ENCODE assay signal across 11 mouse cellular contexts in the genomic region with DNA sequence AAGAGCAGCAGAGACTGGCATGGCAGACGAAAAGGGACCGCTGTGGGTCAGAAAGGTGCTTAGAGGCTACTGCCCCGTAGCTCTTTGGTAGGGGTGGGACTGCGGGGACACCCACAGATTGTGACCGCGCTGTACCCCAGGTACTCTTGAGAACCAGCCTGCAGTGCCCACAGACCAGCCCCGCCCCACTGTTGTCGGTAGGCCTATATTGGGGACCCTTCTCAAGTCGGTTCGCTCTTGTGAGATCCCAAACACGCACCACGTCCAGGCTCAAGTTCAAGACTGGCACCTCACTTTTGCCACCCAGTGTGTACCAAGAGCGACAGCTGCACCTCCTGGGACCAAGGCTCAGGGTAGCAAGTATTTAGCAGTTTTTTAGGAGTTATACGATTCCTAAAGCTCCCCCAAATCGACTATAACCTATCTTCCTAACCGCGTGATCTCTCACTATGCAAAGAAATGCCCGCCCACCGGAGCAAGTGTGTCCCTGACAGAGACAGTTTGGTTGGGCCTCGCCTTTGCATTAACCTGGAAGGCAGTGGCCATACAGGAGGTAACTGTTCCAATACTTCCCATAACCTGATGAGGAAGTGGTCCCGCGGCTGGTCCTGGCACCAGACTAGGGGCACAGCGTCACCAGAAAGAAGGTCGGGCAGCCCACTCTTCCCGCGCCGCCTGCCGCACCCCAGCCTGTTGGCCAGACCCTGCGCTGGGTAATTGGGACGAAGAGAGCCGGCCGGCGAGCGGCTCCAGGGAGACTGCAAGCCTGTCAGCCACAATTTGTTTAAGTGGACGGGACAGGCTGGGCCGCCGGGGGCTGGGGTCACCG. TPM values are rescaled to one million over a fixed set of nuclear protein-coding genes. Genes with fewer than 3 reads are reported as not detected.
DNase-seq lines count a peak whose midpoint lies in the region; ATAC-seq and TF ChIP-seq lines count a peak whose summit lies in the region.
"Had no signal": no experiment of that assay in that cellular context is flagged by ENCODE, and none has a peak within 500 bp of the region (broad histone marks: within the 10 kb centered on the region; RNA-seq: fewer than 3 reads in every experiment).

No protein-coding gene starts in this region.

- 25% methylated on average over 38 of the region's 38 CpGs for WGBS in heart, postnatal 0 days
- WGBS in embryonic facial prominence, embryonic 14.5 days: 15% methylated on average over 34 of the region's 38 CpGs
- WGBS in intestine, embryonic 16.5 days: 33% methylated on average over 38 of the region's 38 CpGs
- 10% methylated on average over 38 of the region's 38 CpGs for WGBS in midbrain, postnatal 0 days

- peaks cover 12% of the 10 kb centered on the region; the same call in 1 of the 2 replicates for H3K4me1 ChIP-seq in heart, postnatal 0 days (ENCODE audit: control insufficient read depth, insufficient read depth)
- peaks cover 23% of the 10 kb centered on the region for H3K4me1 ChIP-seq in embryonic facial prominence, embryonic 14.5 days (ENCODE audit: control insufficient read depth, insufficient read depth, low read length)
- H3K4me1 ChIP-seq in intestine, embryonic 16.5 days (ENCODE audit: control insufficient read depth, insufficient read depth, low read length): peaks cover 30% of the 10 kb centered on the region
- H3K4me1 ChIP-seq in midbrain, postnatal 0 days (ENCODE audit: insufficient read depth, low read length): no peaks in the 10 kb centered on the region

- H3K9ac ChIP-seq in heart, postnatal 0 days (replicated peaks; ENCODE audit: low read depth, low read length): no peak overlapping the region
- peak overlapping the region; percentile 97 for H3K9ac ChIP-seq in embryonic facial prominence, embryonic 14.5 days (ENCODE audit: low read depth, low read length)
- H3K9ac ChIP-seq in intestine, embryonic 16.5 days (ENCODE audit: low read depth, low read length): peak overlapping the region; percentile 52
- H3K9ac ChIP-seq in midbrain, postnatal 0 days (replicated peaks; ENCODE audit: low read length, poor library complexity, severe bottlenecking): no peak overlapping the region

- H3K36me3 ChIP-seq in heart, postnatal 0 days (replicated peaks; ENCODE audit: control insufficient read depth, insufficient read depth, low read length): no peaks in the 10 kb centered on the region
- no peaks in the 10 kb centered on the region for H3K36me3 ChIP-seq in embryonic facial prominence, embryonic 14.5 days (ENCODE audit: control insufficient read depth, insufficient read depth, low read length)
- no peaks in the 10 kb centered on the region for H3K36me3 ChIP-seq in intestine, embryonic 16.5 days (ENCODE audit: control insufficient read depth, insufficient read depth, low read length)
- no peaks in the 10 kb centered on the region for H3K36me3 ChIP-seq in midbrain, postnatal 0 days (ENCODE audit: insufficient read depth, low read length)

- intact Hi-C loops in heart, postnatal 10 days (cut with DNase I): no loop called here

- no peaks in the 10 kb centered on the region for H3K9me3 ChIP-seq in heart, postnatal 0 days (replicated peaks; ENCODE audit: control insufficient read depth, low read length)
- H3K9me3 ChIP-seq in embryonic facial prominence, embryonic 14.5 days (ENCODE audit: control insufficient read depth, low read length): no peaks in the 10 kb centered on the region
- H3K9me3 ChIP-seq in intestine, embryonic 16.5 days (ENCODE audit: control insufficient read depth, low read length): no peaks in the 10 kb centered on the region
- no peaks in the 10 kb centered on the region for H3K9me3 ChIP-seq in midbrain, postnatal 0 days (ENCODE audit: low read length)

- ATAC-seq in heart, postnatal 0 days (ENCODE audit: insufficient read depth, low read depth): no peak
- ATAC-seq in embryonic facial prominence, embryonic 14.5 days (ENCODE audit: low read depth): no peak
- ATAC-seq in intestine, embryonic 16.5 days: no peak
- ATAC-seq in midbrain, postnatal 0 days (ENCODE audit: low FRiP score): no peak
- ATAC-seq in megakaryocyte, adult 5-6 weeks (ENCODE audit: poor library complexity, severe bottlenecking): no peak
- ATAC-seq: Patski had no signal

- H3K4me3 ChIP-seq in heart, postnatal 0 days (ENCODE audit: low read depth, low read length): peak overlapping the region; percentile 34
- H3K4me3 ChIP-seq in embryonic facial prominence, embryonic 14.5 days (ENCODE audit: low read depth, low read length): peak overlapping the region; percentile 70
- H3K4me3 ChIP-seq in intestine, embryonic 16.5 days (ENCODE audit: low read length): peak overlapping the region; percentile 17; the same call in 1 of the 2 replicates
- no peak overlapping the region for H3K4me3 ChIP-seq in midbrain, postnatal 0 days (ENCODE audit: low read depth, low read length)

- H3K27ac ChIP-seq in heart, postnatal 0 days (ENCODE audit: low read depth): no peak overlapping the region
- peak overlapping the region; percentile 94; the same call in 1 of the 2 replicates for H3K27ac ChIP-seq in embryonic facial prominence, embryonic 14.5 days (replicated peaks; ENCODE audit: low read depth, low read length)
- H3K27ac ChIP-seq in intestine, embryonic 16.5 days (ENCODE audit: low read length): no peak overlapping the region
- no peak overlapping the region for H3K27ac ChIP-seq in midbrain, postnatal 0 days (ENCODE audit: low read depth, low read length)

- peaks cover 91% of the 10 kb centered on the region for H3K27me3 ChIP-seq in heart, postnatal 0 days (ENCODE audit: control insufficient read depth, insufficient read depth, low read length)
- peaks cover 46% of the 10 kb centered on the region for H3K27me3 ChIP-seq in embryonic facial prominence, embryonic 14.5 days (replicated peaks; ENCODE audit: control insufficient read depth, insufficient read depth, low read length)
- peaks cover 42% of the 10 kb centered on the region for H3K27me3 ChIP-seq in intestine, embryonic 16.5 days (replicated peaks; ENCODE audit: control insufficient read depth, insufficient read depth, low read length)
- peaks cover 82% of the 10 kb centered on the region for H3K27me3 ChIP-seq in midbrain, postnatal 0 days (ENCODE audit: insufficient read depth, low read length)
- H3K27me3 ChIP-seq: Patski had no signal

- peak overlapping the region; percentile 54 for H3K4me2 ChIP-seq in heart, postnatal 0 days (ENCODE audit: low read depth, low read length)
- H3K4me2 ChIP-seq in embryonic facial prominence, embryonic 14.5 days (ENCODE audit: low read depth, low read length): peak overlapping the region; percentile 72
- H3K4me2 ChIP-seq in intestine, embryonic 16.5 days (ENCODE audit: low read depth, low read length): peak overlapping the region; percentile 34; the same call in 1 of the 2 replicates
- 0 out of 2 replicates have a peak overlapping the region, but pooled peaks have one; percentile 18 for H3K4me2 ChIP-seq in midbrain, postnatal 0 days (ENCODE audit: low read depth, low read length, poor library complexity, severe bottlenecking)

- no peak for TF ChIP-seq EP300 in heart, postnatal 0 days (IDR thresholded peaks at IDR 0.05; ENCODE audit: low read depth)

- no peak for DNase-seq in heart, postnatal 0 days (ENCODE audit: low spot score)
- DNase-seq in heart, postnatal 10 days: no peak
- no peak for DNase-seq in embryonic facial prominence, embryonic 14.5 days (ENCODE audit: low spot score)
- no peak for DNase-seq in midbrain, postnatal 0 days (ENCODE audit: low spot score)
- no peak for DNase-seq in urinary bladder, postnatal 36 days (ENCODE audit: low spot score in 2 of 2)
- DNase-seq in layer of hippocampus, adult 8-10 months (ENCODE audit: low spot score in 2 of 2): no peak
- DNase-seq: cerebellum, adult 11-12 months had no signal

- TF ChIP-seq CTCF in heart, postnatal 0 days (IDR thresholded peaks at IDR 0.05; ENCODE audit: low read depth): no peak
- no peak for TF ChIP-seq CTCF in midbrain, postnatal 0 days (IDR thresholded peaks at IDR 0.05)

RNA-seq across cellular contexts. Expression of gene Tbx2, which starts 3.4 kb away (rescaled TPM):
- total RNA-seq in heart, postnatal 0 days (2014; rRNA removed; ENCODE audit: low replicate concordance): 8.5 and 12.0 TPM in 2 replicates
- 1.3 TPM in 2 replicates for polyA plus RNA-seq in heart, postnatal 0 days (2015; fragmentation: Nextera tagmentation; extraction: Ambion mirVana)
- total RNA-seq in heart, postnatal 10 days (2021): 10 to 100 TPM; 17.3 to 18.4 TPM
- polyA plus RNA-seq in embryonic facial prominence, embryonic 14.5 days (2014; fragmentation: Nextera tagmentation; extraction: Ambion mirVana): 6.3 and 6.5 TPM in 2 replicates
- polyA plus RNA-seq in intestine, embryonic 16.5 days (2015; fragmentation: Nextera tagmentation; extraction: Ambion mirVana): 1.7 and 2.2 TPM in 2 replicates
- total RNA-seq in midbrain, postnatal 0 days (2014; rRNA removed): 3.9 and 4.4 TPM in 2 replicates
- 0.32 and 0.42 TPM in 2 replicates for polyA plus RNA-seq in midbrain, postnatal 0 days (2015; fragmentation: Nextera tagmentation; extraction: Ambion mirVana)
- total RNA-seq in megakaryocyte, adult 5-6 weeks (2015): 0.04 TPM in 1 of 2 replicates, not detected in the other
- total RNA-seq in megakaryocyte, adult 5-6 weeks (2017): 0.04 TPM in 1 of 2 replicates, not detected in the other
- total RNA-seq in layer of hippocampus, adult 8-10 months (2022): 1 to 10 TPM; 1.4 to 2.0 (median 1.7) TPM

RNA-seq across cellular contexts. Expression of gene Gm11444, which starts 21.2 kb away (rescaled TPM):
- total RNA-seq in heart, postnatal 0 days (2014; rRNA removed; ENCODE audit: low replicate concordance): not detected in 2 replicates
- polyA plus RNA-seq in heart, postnatal 0 days (2015; fragmentation: Nextera tagmentation; extraction: Ambion mirVana): not detected in 2 replicates
- total RNA-seq in heart, postnatal 10 days (2021): not detected
- not detected in 2 replicates for polyA plus RNA-seq in embryonic facial prominence, embryonic 14.5 days (2014; fragmentation: Nextera tagmentation; extraction: Ambion mirVana)
- polyA plus RNA-seq in intestine, embryonic 16.5 days (2015; fragmentation: Nextera tagmentation; extraction: Ambion mirVana): not detected in 2 replicates
- total RNA-seq in midbrain, postnatal 0 days (2014; rRNA removed): not detected in 2 replicates
- not detected in 2 replicates for polyA plus RNA-seq in midbrain, postnatal 0 days (2015; fragmentation: Nextera tagmentation; extraction: Ambion mirVana)
- total RNA-seq in megakaryocyte, adult 5-6 weeks (2015): not detected in 2 replicates
- total RNA-seq in megakaryocyte, adult 5-6 weeks (2017): not detected in 2 replicates
- total RNA-seq in layer of hippocampus, adult 8-10 months (2022): not detected
- total RNA-seq: gastrocnemius, postnatal 4 days had no signal
- polyA plus RNA-seq: Patski had no signal

RNA-seq across cellular contexts. Expression of gene Tbx4, which starts 57.3 kb away (rescaled TPM):
- not detected in 2 replicates for total RNA-seq in heart, postnatal 0 days (2014; rRNA removed; ENCODE audit: low replicate concordance)
- 0.05 and 0.07 TPM in 2 replicates for polyA plus RNA-seq in heart, postnatal 0 days (2015; fragmentation: Nextera tagmentation; extraction: Ambion mirVana)
- total RNA-seq in heart, postnatal 10 days (2021): under 1 TPM in 1 of 2 experiments, not detected in 1; 0.32 TPM
- polyA plus RNA-seq in embryonic facial prominence, embryonic 14.5 days (2014; fragmentation: Nextera tagmentation; extraction: Ambion mirVana): 0.85 and 1.4 TPM in 2 replicates
- not detected in 2 replicates for polyA plus RNA-seq in intestine, embryonic 16.5 days (2015; fragmentation: Nextera tagmentation; extraction: Ambion mirVana)
- total RNA-seq in midbrain, postnatal 0 days (2014; rRNA removed): 0.05 and 0.27 TPM in 2 replicates
- polyA plus RNA-seq in midbrain, postnatal 0 days (2015; fragmentation: Nextera tagmentation; extraction: Ambion mirVana): 0.20 and 0.37 TPM in 2 replicates
- not detected in 2 replicates for total RNA-seq in megakaryocyte, adult 5-6 weeks (2015)
- not detected in 2 replicates for total RNA-seq in megakaryocyte, adult 5-6 weeks (2017)
- under 1 TPM; 0.11 to 0.17 (median 0.14) TPM for total RNA-seq in layer of hippocampus, adult 8-10 months (2022)
- polyA plus RNA-seq: Patski had no signal

Comparison
In these comparisons a context has a peak if more than half of its experiments do, and no peak if none do; other contexts are left out.
1. H3K4me2 ChIP-seq: peak in every context shown above with its lines; median percentile 72 in embryonic facial prominence, embryonic 14.5 days; 54 in heart, postnatal 0 days; 34 in intestine, embryonic 16.5 days; 18 in midbrain, postnatal 0 days.
2. H3K9ac ChIP-seq: peak in embryonic facial prominence, embryonic 14.5 days (single experiment) and intestine, embryonic 16.5 days (single experiment); none in heart, postnatal 0 days (single experiment) and midbrain, postnatal 0 days (single experiment).